Mouse (Mus musculus): ENCODE measurements at regions not wholly inside any gene's neighbourhood (a gene's known extent, or its start where the extent isn't known, plus 50 kb on each side); places are given as distances from the start of the nearest gene placed in this dataset.

DNA sequence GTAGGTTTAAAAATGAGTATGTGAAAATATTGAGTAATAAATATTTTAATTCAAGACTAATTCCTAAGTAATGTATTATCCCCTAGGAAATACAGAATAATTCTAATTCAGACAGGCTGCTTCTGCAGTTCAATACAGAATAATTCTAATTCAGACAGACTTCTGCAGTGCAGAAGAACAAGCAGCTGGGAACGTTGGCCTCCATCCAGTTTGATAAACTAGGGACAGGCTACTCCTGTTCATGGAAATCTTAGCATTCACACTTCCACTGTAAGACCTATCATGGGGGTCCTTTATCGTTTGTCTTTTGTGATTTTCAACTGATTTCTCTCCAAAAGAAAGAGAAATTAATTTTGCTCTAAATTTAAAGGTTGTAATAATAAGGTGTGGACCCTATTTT, 319.2 kb downstream of the Kctd12 start:
- 65% methylated on average over 2 of the region's 2 CpGs for WGBS
- no peaks in the 10 kb centered on the region for H3K4me1 ChIP-seq (ENCODE audit: control insufficient read depth, insufficient read depth, low read length)
- H3K9me3 ChIP-seq (ENCODE audit: control insufficient read depth, low read length) = no peaks in the 10 kb centered on the region
- no peak for ATAC-seq (ENCODE audit: low FRiP score, low TSS enrichment)
- H3K36me3 ChIP-seq (ENCODE audit: control insufficient read depth, insufficient read depth, low read length) = no peaks in the 10 kb centered on the region
- H3K27ac ChIP-seq (ENCODE audit: low read depth, low read length) = no peak overlapping the region
- no peak overlapping the region for H3K4me3 ChIP-seq (ENCODE audit: low read length)
- H3K9ac ChIP-seq (ENCODE audit: low read depth, low read length) = no peak overlapping the region
- no peaks in the 10 kb centered on the region for H3K27me3 ChIP-seq (ENCODE audit: control insufficient read depth, insufficient read depth, low read length)
- H3K4me2 ChIP-seq (replicated peaks; ENCODE audit: low read depth, low read length) = no peak overlapping the region

DNA sequence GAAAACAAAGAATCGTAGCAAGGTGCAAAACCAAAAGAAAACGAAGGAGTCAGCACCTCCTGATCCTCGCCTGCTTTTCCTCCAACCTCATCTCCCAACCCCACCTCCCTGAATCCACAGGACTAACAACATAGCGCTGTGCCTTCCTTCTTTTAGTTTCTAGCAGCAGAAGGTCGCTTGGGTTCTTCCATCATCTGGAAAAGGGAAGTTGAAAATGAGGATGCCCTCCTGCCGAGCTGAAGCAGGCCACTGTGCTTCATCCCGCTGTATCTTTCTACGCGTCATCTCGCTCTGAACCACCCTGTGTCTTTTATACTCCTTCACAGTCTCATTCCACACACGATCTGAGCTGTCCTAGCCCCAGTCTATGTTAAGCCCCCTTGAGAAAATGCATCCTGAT, 322.1 kb downstream of the Kctd12 start:
- WGBS = 86% methylated on average over 11 of the region's 11 CpGs
- Histone ChIP-seq H3K4me2 (replicated peaks; ENCODE audit: low read depth, low read length) (no peak overlapping the region), H3K4me1 (ENCODE audit: control insufficient read depth, insufficient read depth, low read length) (no peaks in the 10 kb centered on the region), H3K27ac (ENCODE audit: low read depth, low read length) (no peak overlapping the region), H3K27me3 (ENCODE audit: control insufficient read depth, insufficient read depth, low read length) (no peaks in the 10 kb centered on the region), H3K4me3 (ENCODE audit: low read length) (no peak overlapping the region), H3K9ac (ENCODE audit: low read depth, low read length) (no peak overlapping the region), H3K9me3 (ENCODE audit: control insufficient read depth, low read length) (no peaks in the 10 kb centered on the region), H3K36me3 (ENCODE audit: control insufficient read depth, insufficient read depth, low read length) (no peaks in the 10 kb centered on the region)
- ATAC-seq (ENCODE audit: low FRiP score, low TSS enrichment) = no peak

DNA sequence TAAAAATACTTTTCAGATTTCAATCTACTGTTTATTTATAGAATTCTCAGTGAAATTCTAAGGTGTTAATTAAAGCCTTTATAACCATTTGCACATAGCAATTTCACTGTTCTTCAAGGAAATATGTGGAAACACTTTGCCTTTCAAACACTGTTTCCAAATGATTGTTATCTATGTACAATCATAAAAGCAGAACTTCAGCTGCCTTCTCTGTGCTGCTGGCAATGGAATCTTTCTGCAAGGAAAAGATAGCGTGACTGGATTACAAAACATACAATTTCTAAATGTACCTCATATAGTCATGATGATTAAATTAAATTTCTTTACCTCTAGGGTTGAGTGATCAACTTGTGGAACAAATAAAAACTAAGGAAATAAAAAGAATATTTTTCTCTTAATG, 326.2 kb downstream of the Kctd12 start:
- H3K4me1 ChIP-seq (ENCODE audit: control insufficient read depth, insufficient read depth, low read length) = no peaks in the 10 kb centered on the region
- no peaks in the 10 kb centered on the region for H3K9me3 ChIP-seq (ENCODE audit: control insufficient read depth, low read length)
- H3K27me3 ChIP-seq (ENCODE audit: control insufficient read depth, insufficient read depth, low read length) = no peaks in the 10 kb centered on the region
- no peak overlapping the region for H3K27ac ChIP-seq (ENCODE audit: low read depth, low read length)
- H3K4me3 ChIP-seq (ENCODE audit: low read length) = no peak overlapping the region
- no peak overlapping the region for H3K4me2 ChIP-seq (replicated peaks; ENCODE audit: low read depth, low read length)
- H3K36me3 ChIP-seq (ENCODE audit: control insufficient read depth, insufficient read depth, low read length) = no peaks in the 10 kb centered on the region
- no peak for ATAC-seq (ENCODE audit: low FRiP score, low TSS enrichment)
- no peak overlapping the region for H3K9ac ChIP-seq (ENCODE audit: low read depth, low read length)
- WGBS = 83% methylated on average over 1 of the region's 1 CpGs

DNA sequence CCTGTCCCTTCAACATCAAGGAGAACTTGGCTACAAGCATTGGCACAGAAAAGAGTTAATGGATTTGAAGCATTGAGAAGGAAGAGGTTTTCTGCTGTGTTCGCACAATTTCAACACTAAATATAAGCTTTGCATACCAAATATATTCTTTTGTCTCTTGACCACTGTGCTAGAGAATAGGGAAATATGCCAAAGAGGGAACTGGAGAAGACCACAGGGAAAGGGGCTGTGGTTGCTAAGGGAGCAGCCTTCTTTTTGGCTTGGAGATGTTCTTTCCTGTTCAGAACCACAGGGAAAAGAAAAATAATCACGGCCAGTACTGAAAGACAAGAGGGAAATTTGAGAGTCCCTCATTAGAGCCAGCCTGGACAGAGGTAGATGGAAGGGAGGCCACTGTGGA, 352.8 kb downstream of the Kctd12 start:
- H3K27ac ChIP-seq (ENCODE audit: low read depth, low read length) = no peak overlapping the region
- no peak overlapping the region for H3K4me3 ChIP-seq (ENCODE audit: low read length)
- 54% methylated on average over 2 of the region's 2 CpGs for WGBS
- no peak for ATAC-seq (ENCODE audit: low FRiP score, low TSS enrichment)
- H3K4me1 ChIP-seq (ENCODE audit: control insufficient read depth, insufficient read depth, low read length) = no peaks in the 10 kb centered on the region
- H3K36me3 ChIP-seq (ENCODE audit: control insufficient read depth, insufficient read depth, low read length) = no peaks in the 10 kb centered on the region
- no peaks in the 10 kb centered on the region for H3K27me3 ChIP-seq (ENCODE audit: control insufficient read depth, insufficient read depth, low read length)
- H3K4me2 ChIP-seq (replicated peaks; ENCODE audit: low read depth, low read length) = no peak overlapping the region
- H3K9me3 ChIP-seq (ENCODE audit: control insufficient read depth, low read length) = no peaks in the 10 kb centered on the region
- no peak overlapping the region for H3K9ac ChIP-seq (ENCODE audit: low read depth, low read length)

DNA sequence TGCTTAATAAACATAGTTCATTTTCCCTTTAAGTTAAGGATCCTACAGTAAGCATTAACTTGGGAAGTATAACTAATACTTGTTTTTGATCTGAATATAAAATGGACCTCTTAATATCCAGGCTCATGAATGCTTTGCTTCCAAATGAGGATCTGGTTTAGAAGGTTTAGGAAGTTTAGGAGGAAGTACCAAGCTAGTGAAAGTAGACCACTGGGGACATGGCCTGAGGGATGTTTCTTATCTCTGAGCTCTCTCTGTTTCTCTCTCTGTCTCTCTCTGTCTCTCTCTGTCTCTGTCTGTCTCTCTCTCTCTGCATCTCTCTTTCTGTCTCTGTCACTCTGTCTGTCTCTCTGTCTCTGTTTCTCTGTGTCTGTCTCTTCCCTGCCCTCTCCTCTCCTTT, 360.9 kb downstream of the Kctd12 start:
- Histone ChIP-seq H3K4me2 (replicated peaks; ENCODE audit: low read depth, low read length) (no peak overlapping the region), H3K4me3 (ENCODE audit: low read length) (no peak overlapping the region), H3K36me3 (ENCODE audit: control insufficient read depth, insufficient read depth, low read length) (no peaks in the 10 kb centered on the region), H3K27ac (ENCODE audit: low read depth, low read length) (no peak overlapping the region), H3K9ac (ENCODE audit: low read depth, low read length) (no peak overlapping the region), H3K4me1 (ENCODE audit: control insufficient read depth, insufficient read depth, low read length) (no peaks in the 10 kb centered on the region), H3K27me3 (ENCODE audit: control insufficient read depth, insufficient read depth, low read length) (no peaks in the 10 kb centered on the region), H3K9me3 (ENCODE audit: control insufficient read depth, low read length) (no peaks in the 10 kb centered on the region)
- ATAC-seq (ENCODE audit: low FRiP score, low TSS enrichment) = no peak

DNA sequence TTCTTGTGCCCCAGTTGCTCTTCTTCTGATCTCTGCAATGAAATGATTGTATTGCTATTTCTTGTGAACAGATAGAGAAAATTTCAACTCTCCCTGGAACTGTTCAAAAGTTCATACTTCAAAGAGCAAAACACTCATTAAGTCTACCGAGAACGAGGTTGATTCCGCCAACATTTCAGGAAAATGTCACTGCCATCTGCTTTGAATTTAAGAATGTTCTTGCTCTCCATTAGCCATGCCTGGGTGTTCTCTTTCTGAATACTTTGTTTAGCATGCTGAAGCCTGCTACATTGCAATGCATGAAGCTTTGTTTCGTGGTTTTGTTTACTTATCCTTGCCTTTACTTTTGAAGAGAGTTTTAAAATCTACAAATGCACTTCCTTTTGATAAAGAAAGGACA, 363.4 kb downstream of the Kctd12 start:
- no peak for ATAC-seq (ENCODE audit: low FRiP score, low TSS enrichment)
- WGBS = 79% methylated on average over 4 of the region's 4 CpGs

DNA sequence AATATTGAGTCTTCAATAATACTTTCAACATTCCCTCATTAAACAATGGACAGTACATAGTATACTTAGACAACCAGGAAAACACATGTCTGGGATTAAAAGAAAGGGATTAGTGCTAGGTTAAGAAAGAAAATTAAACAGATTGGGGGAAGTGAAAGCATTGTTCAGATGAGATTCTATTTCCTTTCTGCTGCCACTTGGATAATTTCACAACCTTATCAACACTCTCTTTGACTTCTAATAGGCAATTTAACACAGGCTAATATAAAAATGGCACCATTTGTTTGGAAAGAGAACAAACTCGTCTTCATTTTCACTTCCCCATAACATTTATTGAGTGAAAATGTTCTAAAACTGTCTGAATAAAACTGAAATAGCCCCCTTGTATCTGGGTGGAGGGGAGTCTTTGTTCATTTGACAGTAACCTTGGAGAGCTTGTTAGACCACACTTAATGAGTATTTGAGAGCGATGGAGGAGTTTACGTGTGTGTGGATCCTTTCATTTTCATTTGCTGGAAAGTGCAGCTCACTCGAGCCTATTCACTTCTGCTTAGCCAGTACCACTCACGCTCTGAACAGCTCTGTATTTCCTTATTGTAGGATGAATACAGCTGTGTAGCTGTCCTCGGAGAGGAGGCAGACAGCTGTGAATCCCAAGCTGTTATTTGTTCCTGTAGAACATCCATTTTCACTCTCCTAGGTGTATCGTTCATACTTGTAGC, 366.7 kb downstream of the Kctd12 start:
- Histone ChIP-seq H3K27ac (ENCODE audit: low read depth, low read length) (no peak overlapping the region), H3K27me3 (ENCODE audit: control insufficient read depth, insufficient read depth, low read length) (no peaks in the 10 kb centered on the region), H3K9me3 (ENCODE audit: control insufficient read depth, low read length) (no peaks in the 10 kb centered on the region), H3K4me1 (ENCODE audit: control insufficient read depth, insufficient read depth, low read length) (no peaks in the 10 kb centered on the region), H3K9ac (ENCODE audit: low read depth, low read length) (no peak overlapping the region), H3K4me2 (replicated peaks; ENCODE audit: low read depth, low read length) (no peak overlapping the region), H3K36me3 (ENCODE audit: control insufficient read depth, insufficient read depth, low read length) (no peaks in the 10 kb centered on the region), H3K4me3 (ENCODE audit: low read length) (no peak overlapping the region)
- WGBS = 79% methylated on average over 7 of the region's 7 CpGs
- no peak for ATAC-seq (ENCODE audit: low FRiP score, low TSS enrichment)

More for the DNA sequence above, 363.4 kb downstream of the Kctd12 start:
- Histone ChIP-seq H3K4me1 (ENCODE audit: control insufficient read depth, insufficient read depth, low read length) (no peaks in the 10 kb centered on the region), H3K36me3 (ENCODE audit: control insufficient read depth, insufficient read depth, low read length) (no peaks in the 10 kb centered on the region), H3K9me3 (ENCODE audit: control insufficient read depth, low read length) (no peaks in the 10 kb centered on the region), H3K4me3 (ENCODE audit: low read length) (no peak overlapping the region), H3K4me2 (replicated peaks; ENCODE audit: low read depth, low read length) (no peak overlapping the region), H3K27me3 (ENCODE audit: control insufficient read depth, insufficient read depth, low read length) (no peaks in the 10 kb centered on the region), H3K27ac (ENCODE audit: low read depth, low read length) (no peak overlapping the region), H3K9ac (ENCODE audit: low read depth, low read length) (no peak overlapping the region)

DNA sequence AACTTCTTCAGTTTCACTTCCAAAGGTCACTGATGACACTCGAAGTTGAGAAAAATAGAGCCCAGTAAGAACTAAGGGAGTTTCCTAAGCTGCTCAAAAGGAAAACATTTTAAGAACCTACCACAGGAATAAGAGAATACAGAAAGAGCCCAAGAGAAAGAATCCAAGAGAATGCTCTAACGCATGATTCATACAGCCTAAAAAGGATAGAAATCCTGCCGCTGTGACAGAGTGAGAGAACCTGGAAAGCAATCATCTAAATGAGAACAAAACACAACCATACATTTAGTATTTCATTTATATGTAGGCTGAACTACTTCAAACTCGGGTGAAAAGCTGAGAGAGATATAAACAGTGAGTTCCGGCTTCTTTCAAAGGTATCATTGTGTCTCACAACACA, 376.4 kb downstream of the Kctd12 start:
- Histone ChIP-seq H3K36me3 (ENCODE audit: control insufficient read depth, insufficient read depth, low read length) (no peaks in the 10 kb centered on the region), H3K4me2 (replicated peaks; ENCODE audit: low read depth, low read length) (no peak overlapping the region), H3K4me1 (ENCODE audit: control insufficient read depth, insufficient read depth, low read length) (no peaks in the 10 kb centered on the region), H3K4me3 (ENCODE audit: low read length) (no peak overlapping the region), H3K27ac (ENCODE audit: low read depth, low read length) (no peak overlapping the region), H3K27me3 (ENCODE audit: control insufficient read depth, insufficient read depth, low read length) (no peaks in the 10 kb centered on the region), H3K9ac (ENCODE audit: low read depth, low read length) (no peak overlapping the region), H3K9me3 (ENCODE audit: control insufficient read depth, low read length) (no peaks in the 10 kb centered on the region)
- ATAC-seq (ENCODE audit: low FRiP score, low TSS enrichment) = no peak
- WGBS = 88% methylated on average over 5 of the region's 5 CpGs

DNA sequence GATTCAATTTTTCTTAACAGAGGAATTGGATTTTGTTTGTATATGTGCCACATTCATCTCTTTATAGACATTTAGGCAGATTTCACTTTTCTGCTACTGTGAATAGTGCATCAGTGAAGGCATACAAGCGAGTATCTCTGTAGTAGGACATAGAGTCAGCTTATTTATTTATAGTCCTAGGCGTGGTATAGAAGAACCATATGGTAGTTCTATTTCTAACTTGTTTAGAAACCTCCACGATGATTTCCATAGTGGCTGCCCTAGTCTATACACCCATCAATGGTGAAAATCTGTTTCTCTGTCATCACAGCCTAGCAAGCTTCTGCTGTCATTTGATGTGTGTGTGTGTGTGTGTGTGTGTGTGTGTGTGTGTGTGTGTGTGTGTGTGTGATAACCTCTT, 387.6 kb downstream of the Kctd12 start:
- no peaks in the 10 kb centered on the region for H3K4me1 ChIP-seq (ENCODE audit: control insufficient read depth, insufficient read depth, low read length)
- no peak overlapping the region for H3K4me3 ChIP-seq (ENCODE audit: low read length)
- H3K36me3 ChIP-seq (ENCODE audit: control insufficient read depth, insufficient read depth, low read length) = no peaks in the 10 kb centered on the region
- no peak overlapping the region for H3K9ac ChIP-seq (ENCODE audit: low read depth, low read length)
- ATAC-seq (ENCODE audit: low FRiP score, low TSS enrichment) = no peak
- no peaks in the 10 kb centered on the region for H3K27me3 ChIP-seq (ENCODE audit: control insufficient read depth, insufficient read depth, low read length)
- H3K4me2 ChIP-seq (replicated peaks; ENCODE audit: low read depth, low read length) = no peak overlapping the region
- 86% methylated on average over 3 of the region's 3 CpGs for WGBS
- H3K9me3 ChIP-seq (ENCODE audit: control insufficient read depth, low read length) = no peaks in the 10 kb centered on the region
- H3K27ac ChIP-seq (ENCODE audit: low read depth, low read length) = no peak overlapping the region

Data from kidney, embryonic 14.5 days (tissue).